Mouse (Mus musculus) stomach, embryonic 14.5 days (tissue): ENCODE results near the gene Ccdc43. TPM values are rescaled to one million over a fixed set of nuclear protein-coding genes. Genes with fewer than 3 reads are reported as not detected.
"Not testable (repeated sequence)": the region's sequence is repeated elsewhere in the genome, so short reads cannot be mapped to it uniquely, and the experiment has no call there.

ENCODE experiments used
- ATAC-seq: fragments of 200-750 bp; cut with Nextera tagmentation; 2 replicates; pipeline ENCODE4 v1.8.0; 2017; ENCODE audit warnings: low read depth, moderate TSS enrichment; ENCODE audit not compliant: insufficient number of reproducible peaks, insufficient read depth, low FRiP score
- H3K27ac ChIP-seq: fragments of 300-500 bp; sonication (generic); 2 replicates; pipeline ENCODE4 v1.5.1; 2014; ENCODE audit warnings: mild to moderate bottlenecking, low read length, moderate library complexity, mixed read lengths
- H3K27me3 ChIP-seq: fragments of 300-500 bp; sonication (generic); 2 replicates; pipeline ENCODE4 v1.6.1; 2014; ENCODE audit warnings: low read length, control low read depth, mixed read lengths; ENCODE audit not compliant: control insufficient read depth, insufficient read depth
- H3K36me3 ChIP-seq: fragments of 300-500 bp; sonication (generic); 2 replicates; pipeline ENCODE4 v1.6.1; 2014; ENCODE audit warnings: mild to moderate bottlenecking, control low read depth, low read length, moderate library complexity, mixed read lengths; ENCODE audit not compliant: control insufficient read depth, insufficient read depth
- H3K4me1 ChIP-seq: fragments of 300-500 bp; sonication (generic); 2 replicates; pipeline ENCODE4 v1.6.1; 2014; ENCODE audit warnings: low read length, control low read depth, mixed read lengths; ENCODE audit not compliant: control insufficient read depth, insufficient read depth
- H3K4me2 ChIP-seq: fragments of 300-500 bp; sonication (generic); replicated peaks from 2 replicates; pipeline ENCODE4 v1.6.1; 2014; ENCODE audit warnings: low read depth, low read length, control low read depth
- H3K4me3 ChIP-seq: fragments of 300-500 bp; sonication (generic); 2 replicates; pipeline ENCODE4 v1.5.1; 2014; ENCODE audit warnings: low read depth, low read length, control low read depth
- H3K9ac ChIP-seq: fragments of 300-500 bp; sonication (generic); replicated peaks from 2 replicates; pipeline ENCODE4 v1.6.1; 2014; ENCODE audit warnings: low read depth, mild to moderate bottlenecking, control low read depth, low read length, moderate library complexity, mixed read lengths
- H3K9me3 ChIP-seq: fragments of 300-500 bp; sonication (generic); 2 replicates; pipeline ENCODE4 v1.6.1; 2016; ENCODE audit warnings: low read depth, low read length, control low read depth; ENCODE audit not compliant: control insufficient read depth
- WGBS: fragments of 180-500 bp; shearing (Covaris S2); extraction: QIAGEN DNeasy Blood & Tissue Kit; methylation state at CpG from one replicate; pipeline ENCODE4 v1.1.7; 2014; 5-methylcytosine and 5-hydroxymethylcytosine counted together
- polyA plus RNA-seq: library from polyadenylated mRNA; unstranded; fragments of >200 nt; fragmentation: Nextera tagmentation; extraction: Ambion mirVana; gene quantifications from 2 replicates; pipeline ENCODE4 v1.2.1, GENCODE M21; 2014

Gene Ccdc43
- polyA plus RNA-seq, 1 experiment from 2014 or later = 39.5 TPM

DNA sequence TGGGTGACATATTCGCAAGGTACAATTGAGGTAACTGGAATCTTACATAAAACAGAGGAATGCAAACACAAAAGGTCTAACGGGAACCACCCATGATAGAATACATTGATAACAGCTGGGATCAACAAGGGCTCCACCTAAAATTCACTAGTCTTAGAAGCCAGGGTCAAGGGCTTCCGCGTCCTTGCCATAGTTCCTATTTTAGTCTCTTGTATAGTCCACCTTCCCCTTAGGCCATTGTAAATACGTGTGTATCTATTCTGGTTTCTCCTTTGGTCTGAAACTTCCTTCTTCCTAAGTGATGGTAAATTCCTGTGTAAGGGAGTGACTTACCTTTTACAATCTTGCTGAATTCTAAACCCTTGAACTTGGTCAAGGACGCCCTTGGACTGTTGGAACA, 4.6 kb upstream of the Ccdc43 start:
- H3K9ac ChIP-seq, H3K27ac ChIP-seq, H3K4me1 ChIP-seq, H3K36me3 ChIP-seq, H3K27me3 ChIP-seq, H3K4me2 ChIP-seq, ATAC-seq, H3K4me3 ChIP-seq, H3K9me3 ChIP-seq: not testable (repeated sequence)
- WGBS = 88% methylated on average over 6 of the region's 6 CpGs

DNA sequence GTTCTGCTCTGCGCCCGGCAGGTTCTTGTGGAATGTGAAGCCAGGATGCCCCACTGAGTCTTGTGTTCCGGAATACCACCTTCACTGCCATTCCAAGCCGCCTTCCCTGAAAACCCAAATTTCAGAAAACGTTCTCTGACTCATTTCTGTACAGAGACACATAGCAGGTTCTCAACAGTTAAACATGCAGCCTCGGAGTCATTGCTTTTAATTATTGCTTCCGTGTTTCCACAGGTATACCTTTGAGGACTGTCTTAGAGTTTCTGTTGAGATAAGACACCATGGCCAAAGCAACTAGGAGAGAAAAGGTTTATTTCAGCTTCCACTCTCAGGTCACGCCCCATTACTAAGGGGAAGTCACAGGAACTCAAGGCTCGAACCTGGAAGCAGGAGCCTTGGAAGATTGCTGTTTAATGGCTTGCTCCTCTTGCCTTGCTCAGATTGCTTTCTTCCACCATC, 465 bp upstream of the Ccdc43 start:
- H3K36me3 ChIP-seq = no peaks in the 10 kb centered on the region
- WGBS = 15% methylated on average over 9 of the region's 9 CpGs
- H3K27ac ChIP-seq = no peak overlapping the region
- H3K4me1 ChIP-seq = peaks cover 5% of the 10 kb centered on the region; the same call in 1 of the 2 replicates
- peak overlapping the region; percentile 64 for H3K4me2 ChIP-seq
- no peaks in the 10 kb centered on the region for H3K27me3 ChIP-seq
- no peak for ATAC-seq
- H3K4me3 ChIP-seq = peak overlapping the region; percentile 62
- peak overlapping the region; percentile 57; the same call in 1 of the 2 replicates for H3K9ac ChIP-seq
- no peaks in the 10 kb centered on the region for H3K9me3 ChIP-seq

DNA sequence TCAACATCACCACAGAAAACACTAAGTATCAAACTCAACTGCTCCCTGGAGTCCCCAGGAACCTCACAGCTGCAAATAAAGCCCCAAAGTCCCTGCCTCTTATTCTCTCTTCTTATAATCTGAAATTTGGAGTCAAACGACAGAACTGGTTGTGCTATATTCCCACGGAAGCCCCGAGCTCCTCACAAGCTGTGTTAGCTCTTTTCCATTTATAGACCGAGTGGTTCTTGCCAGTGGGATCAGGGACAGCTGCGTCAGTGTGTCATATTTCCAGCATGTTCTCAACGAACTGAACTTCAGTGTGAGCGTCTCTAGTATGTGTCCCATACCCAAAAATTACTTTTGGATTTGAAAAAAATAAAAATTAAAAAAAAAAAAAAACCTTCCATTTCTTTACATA, 2.3 kb downstream of the Ccdc43 start:
- no peak overlapping the region for H3K4me3 ChIP-seq
- H3K9me3 ChIP-seq = no peaks in the 10 kb centered on the region
- ATAC-seq = no peak
- H3K36me3 ChIP-seq = no peaks in the 10 kb centered on the region
- H3K9ac ChIP-seq = no peak overlapping the region
- H3K27ac ChIP-seq = no peak overlapping the region
- H3K4me2 ChIP-seq = no peak overlapping the region
- 91% methylated on average over 7 of the region's 7 CpGs for WGBS
- no peaks in the 10 kb centered on the region for H3K27me3 ChIP-seq
- H3K4me1 ChIP-seq = peaks cover 5% of the 10 kb centered on the region; the same call in 1 of the 2 replicates

DNA sequence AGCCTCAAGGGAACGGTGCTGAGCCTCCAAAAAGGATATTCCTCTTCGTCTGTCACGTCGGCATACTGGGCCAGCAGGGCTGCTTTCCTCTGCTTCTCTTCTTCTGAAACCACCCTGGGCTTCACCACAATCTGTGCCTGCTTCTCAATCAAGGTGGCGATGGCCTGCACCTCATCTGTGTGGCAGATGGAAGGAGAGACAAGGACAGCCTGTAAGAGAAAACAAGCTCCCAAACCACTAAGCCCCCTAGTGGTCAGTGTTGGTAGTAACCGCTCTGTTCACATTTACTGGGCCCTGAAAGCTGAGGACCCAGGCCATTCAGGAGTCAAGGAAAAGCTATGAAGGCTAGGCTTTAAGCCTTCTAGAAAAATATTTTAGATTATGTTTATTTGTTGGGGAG, 7.4 kb downstream of the Ccdc43 start:
- H3K27ac ChIP-seq = no peak overlapping the region
- H3K4me3 ChIP-seq = no peak overlapping the region
- ATAC-seq = 0 out of 2 replicates have a peak, but pooled peaks have one; percentile 14
- no peaks in the 10 kb centered on the region for H3K27me3 ChIP-seq
- 67% methylated on average over 6 of the region's 6 CpGs for WGBS
- peaks cover 10% of the 10 kb centered on the region for H3K36me3 ChIP-seq
- H3K4me2 ChIP-seq = no peak overlapping the region
- no peaks in the 10 kb centered on the region for H3K9me3 ChIP-seq
- H3K4me1 ChIP-seq = no peaks in the 10 kb centered on the region
- H3K9ac ChIP-seq = no peak overlapping the region

DNA sequence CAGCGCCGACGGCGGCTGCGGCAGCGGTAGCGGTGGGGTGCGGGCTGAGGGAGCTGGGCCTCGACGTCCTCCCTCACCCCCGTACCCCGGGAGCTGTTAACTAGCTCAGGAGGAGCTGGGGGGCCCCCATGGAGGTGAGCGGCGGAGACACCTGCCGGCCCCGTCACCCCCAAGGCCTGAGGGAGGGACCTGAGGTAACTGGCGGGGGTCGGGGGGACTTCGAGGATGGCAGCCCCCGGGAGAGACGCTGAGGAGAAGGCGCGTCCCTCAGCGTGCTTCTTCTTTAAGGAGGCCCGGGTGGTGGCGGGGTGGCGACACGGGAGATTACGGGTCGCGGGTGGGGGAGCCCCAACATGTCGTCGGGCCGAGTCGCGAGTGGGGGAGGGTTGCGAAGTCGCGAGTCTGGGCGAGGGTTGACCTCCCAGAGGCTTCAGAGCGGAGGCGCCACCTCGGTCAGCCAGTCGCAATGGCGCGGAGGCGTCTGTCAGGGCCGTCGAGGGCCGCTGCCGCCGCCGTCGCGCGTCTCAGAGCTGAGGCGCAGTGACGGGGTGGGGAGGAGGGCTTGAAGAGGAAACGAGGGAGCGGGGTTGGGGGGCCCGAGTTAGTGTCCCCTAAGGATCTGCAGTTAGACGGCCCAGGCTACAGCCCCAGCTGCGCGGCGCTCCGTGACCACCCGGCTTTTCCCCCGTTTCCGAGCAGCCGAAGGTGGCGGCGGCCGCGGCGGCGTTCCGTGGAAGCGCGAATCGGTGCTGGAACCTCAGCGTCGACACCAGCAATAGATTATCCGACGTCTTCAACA, 31.7 kb downstream of the Ccdc43 start:
- no peaks in the 10 kb centered on the region for H3K4me1 ChIP-seq
- H3K4me3 ChIP-seq = peak overlapping the region; percentile 3; the same call in 1 of the 2 replicates
- H3K27ac ChIP-seq = no peak overlapping the region
- no peaks in the 10 kb centered on the region for H3K36me3 ChIP-seq
- H3K9ac ChIP-seq = no peak overlapping the region
- H3K9me3 ChIP-seq = peaks cover 14% of the 10 kb centered on the region; the same call in 1 of the 2 replicates
- 45% methylated on average over 84 of the region's 84 CpGs for WGBS
- 0 out of 2 replicates have a peak overlapping the region, but pooled peaks have one; percentile 3 for H3K4me2 ChIP-seq
- H3K27me3 ChIP-seq = peaks cover 9% of the 10 kb centered on the region
- no peak for ATAC-seq

DNA sequence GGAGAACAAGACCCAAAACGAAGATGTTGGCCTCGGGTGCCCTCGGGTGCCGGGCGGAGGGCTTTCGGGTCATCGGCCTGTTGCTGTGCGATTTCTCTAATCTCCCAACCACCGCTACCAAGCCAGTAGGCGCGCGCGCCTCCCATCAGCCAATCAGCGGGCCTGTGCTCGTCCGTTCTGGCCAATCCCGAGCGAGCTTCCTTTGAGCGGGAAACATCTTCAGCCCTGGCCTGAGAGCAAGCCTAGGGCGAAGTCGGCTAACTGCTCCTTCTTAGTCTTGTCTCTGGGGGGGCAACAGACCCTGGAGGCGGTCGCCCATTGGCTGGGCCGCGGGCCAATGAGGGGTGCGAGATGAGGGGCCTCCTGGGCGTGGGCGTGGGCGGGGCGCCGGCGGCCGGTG, 32.4 kb downstream of the Ccdc43 start:
- H3K27ac ChIP-seq = no peak overlapping the region
- H3K27me3 ChIP-seq = peaks cover 9% of the 10 kb centered on the region
- H3K4me1 ChIP-seq = no peaks in the 10 kb centered on the region
- H3K4me3 ChIP-seq = peak overlapping the region; percentile 3; the same call in 1 of the 2 replicates
- H3K36me3 ChIP-seq = no peaks in the 10 kb centered on the region
- WGBS = 52% methylated on average over 33 of the region's 33 CpGs
- H3K4me2 ChIP-seq = 0 out of 2 replicates have a peak overlapping the region, but pooled peaks have one; percentile 3
- peaks cover 14% of the 10 kb centered on the region; the same call in 1 of the 2 replicates for H3K9me3 ChIP-seq
- no peak for ATAC-seq
- no peak overlapping the region for H3K9ac ChIP-seq

DNA sequence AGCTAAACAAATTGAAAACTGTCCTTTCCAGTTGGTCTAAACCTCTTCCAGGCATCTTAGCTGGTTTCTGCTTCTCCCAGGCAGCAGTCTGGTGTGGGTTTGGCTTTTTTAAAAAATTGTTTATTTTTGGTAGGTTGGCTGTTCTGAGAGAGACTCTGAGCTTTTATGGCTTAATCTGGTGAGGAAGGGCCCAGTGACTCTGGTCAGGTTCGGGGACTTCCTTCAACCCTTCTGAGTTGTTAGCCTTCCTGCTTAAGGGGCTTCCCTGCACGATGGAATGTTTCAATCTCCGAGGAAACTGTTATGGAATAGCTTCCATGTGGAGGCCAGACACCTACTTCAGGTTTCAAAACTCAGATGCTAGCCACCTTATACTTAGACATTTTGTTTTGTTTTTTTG, 34.2 kb downstream of the Ccdc43 start, which contains the start of gene Meioc:
TSS of gene Meioc (plus strand) at position 301 of the 400 bp plus-strand sequence.
- ATAC-seq = no peak
- Histone ChIP-seq H3K27ac (no peak within 1 kb of the TSS), H3K27me3 (peaks cover 9% of the 10 kb centered on the region), H3K4me3 (no peak within 1 kb of the TSS), H3K36me3 (no peaks in the 10 kb centered on the region), H3K4me2 (no peak within 1 kb of the TSS), H3K9ac (no peak within 1 kb of the TSS), H3K9me3 (peaks cover 14% of the 10 kb centered on the region; the same call in 1 of the 2 replicates), H3K4me1 (no peaks in the 10 kb centered on the region)
- WGBS = 65% methylated on average over 3 of the region's 3 CpGs

DNA sequence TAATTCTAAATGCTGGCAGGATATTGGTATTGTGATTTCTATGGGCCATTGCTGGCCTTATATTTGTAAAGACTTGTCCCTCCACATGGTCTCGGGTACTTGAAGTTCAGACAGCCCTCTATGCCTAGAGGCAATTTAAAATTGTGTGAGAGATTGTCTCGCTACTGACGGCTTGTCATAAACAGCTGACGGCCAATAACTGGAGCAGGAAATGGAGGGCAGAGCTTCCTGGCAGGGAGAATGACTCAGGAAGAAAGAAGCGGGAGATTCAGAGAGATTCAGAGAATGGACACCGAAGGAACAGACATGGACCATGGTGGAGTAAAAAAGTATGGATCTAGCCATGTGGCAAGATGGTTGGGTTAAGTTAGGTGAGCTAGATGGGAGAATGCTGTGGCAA, 40.7 kb downstream of the Ccdc43 start:
- no peaks in the 10 kb centered on the region for H3K9me3 ChIP-seq
- no peak overlapping the region for H3K4me2 ChIP-seq
- no peak for ATAC-seq
- no peak overlapping the region for H3K9ac ChIP-seq
- WGBS = 65% methylated on average over 6 of the region's 6 CpGs
- H3K27ac ChIP-seq = no peak overlapping the region
- peaks cover 10% of the 10 kb centered on the region; the same call in 1 of the 2 replicates for H3K4me1 ChIP-seq
- H3K4me3 ChIP-seq = no peak overlapping the region
- H3K36me3 ChIP-seq = no peaks in the 10 kb centered on the region
- H3K27me3 ChIP-seq = no peaks in the 10 kb centered on the region
